Mouse (Mus musculus) brain, embryonic 14.5 days (tissue): ENCODE measurements at regions not wholly inside any gene's neighbourhood (a gene's known extent, or its start where the extent isn't known, plus 50 kb on each side); places are given as distances from the start of the nearest gene placed in this dataset.

ENCODE experiments used
- CTCF ChIP-seq: fragments of 200-500 bp; IDR thresholded peaks from 2 replicates; pipeline ENCODE4 v1.5.1; 2012; ENCODE audit warnings: inconsistent platforms, mild to moderate bottlenecking, moderate library complexity, borderline replicate concordance; ENCODE audit not compliant: insufficient read depth, insufficient read length; ENCODE audit errors: extremely low read depth
- POLR2A ChIP-seq: fragments of 200-500 bp; IDR thresholded peaks from 2 replicates; pipeline ENCODE4 v1.6.1; 2012; ENCODE audit warnings: mild to moderate bottlenecking, inconsistent platforms, borderline replicate concordance; ENCODE audit not compliant: poor library complexity, insufficient read depth, insufficient read length, severe bottlenecking; ENCODE audit errors: extremely low read depth

- TF ChIP-seq POLR2A (no peak), CTCF (no peak)
These were observed 240.4 kb upstream of the Hnrnpa3 start for GRCm38 (mm10) chr2:75418689-75419088.
